Mouse (Mus musculus) thymus, postnatal 0 days (tissue): Measurements from ENCODE around the gene Tstd3. TPM values are rescaled to one million over a fixed set of nuclear protein-coding genes. Genes with fewer than 3 reads are reported as not detected.
"Not testable (repeated sequence)": the region's sequence is repeated elsewhere in the genome, so short reads cannot be mapped to it uniquely, and the experiment has no call there.

Source experiments
- DNase-seq: peaks from one replicate; pipeline ENCODE4 v3.0.0-alpha.2; 2015; ENCODE audit warnings: low spot score
- polyA plus RNA-seq: library from polyadenylated mRNA; unstranded; fragments of >200 nt; fragmentation: Nextera tagmentation; extraction: Ambion mirVana; gene quantifications from 2 replicates; pipeline ENCODE4 v1.2.1, GENCODE M21; 2015

The Tstd3 gene
- polyA plus RNA-seq, 1 experiment from 2014 or later = 9.4 TPM

GRCm38 (mm10) chr4:21745723-21746122 is 21.3 kb downstream of the Tstd3 start:
- DNase-seq = no peak

- not testable (repeated sequence) for DNase-seq
Observed at GRCm38 (mm10) chr4:21744142-21744541, 22.9 kb downstream of the Tstd3 start.

- DNase-seq = no peak
Observed at GRCm38 (mm10) chr4:21739169-21739568, 27.8 kb downstream of the Tstd3 start.

GRCm38 (mm10) chr4:21727615-21728165 is 39.3 kb downstream of the Tstd3 start, which contains the start of gene Ccnc:
TSS of gene Ccnc (plus strand) at chr4:21727701.
- DNase-seq = peak; percentile 89

- peak; percentile 52 for DNase-seq
Observed at GRCm38 (mm10) chr4:21726912-21727614, 39.9 kb downstream of the Tstd3 start.

GRCm38 (mm10) chr4:21722752-21723334 is 44.2 kb downstream of the Tstd3 start:
- DNase-seq = no peak

GRCm38 (mm10) chr4:21712147-21712546 is 54.9 kb downstream of the Tstd3 start:
- DNase-seq = peak; percentile 79

Other genes starting within 250 kb of the Tstd3 start
- gene Prdm13, start 81.2 kb downstream of the Tstd3 start, polyA plus RNA-seq = not detected in 2 replicates
- 38.9 and 39.7 TPM in 2 replicates for gene Ccnc, start 39.5 kb downstream of the Tstd3 start, polyA plus RNA-seq
- 7.5 and 8.3 TPM in 2 replicates for gene Usp45, start 56 bp downstream of the Tstd3 start, polyA plus RNA-seq
- 124 and 128 TPM in 2 replicates for gene Pnisr, start 80.4 kb upstream of the Tstd3 start, polyA plus RNA-seq
- 14.0 and 14.6 TPM in 2 replicates for gene Coq3, start 112.5 kb upstream of the Tstd3 start, polyA plus RNA-seq
- 0.22 and 0.30 TPM in 2 replicates for gene Faxc, start 164.1 kb upstream of the Tstd3 start, polyA plus RNA-seq